ENCODE assay signal across 14 mouse cellular contexts in genomic region chr11:85799856-85800255, GRCm38 (mm10). TPM values are rescaled to one million over a fixed set of nuclear protein-coding genes. Genes with fewer than 3 reads are reported as not detected.
DNase-seq lines count a peak whose midpoint lies in the region; ATAC-seq lines count a peak whose summit lies in the region.
"Had no signal": no experiment of that assay in that cellular context is flagged by ENCODE, and none has a peak within 500 bp of the region (broad histone marks: within the 10 kb centered on the region; RNA-seq: fewer than 3 reads in every experiment).

No protein-coding gene starts in this region.

- peaks cover 67% of the 10 kb centered on the region for H3K27me3 ChIP-seq in heart, embryonic 14.5 days (ENCODE audit: control insufficient read depth, insufficient read depth, low read length)
- peaks cover 7% of the 10 kb centered on the region; the same call in 1 of the 2 replicates for H3K27me3 ChIP-seq in limb, embryonic 11.5 days (ENCODE audit: control insufficient read depth, insufficient read depth, low read length)

- peaks cover 32 to 52% of the 10 kb centered on the region in 2 experiments for H3K4me1 ChIP-seq in heart, embryonic 14.5 days (ENCODE audit: control insufficient read depth in 2 of 2, insufficient read depth in 2 of 2, low read length in 2 of 2)
- H3K4me1 ChIP-seq in limb, embryonic 11.5 days (ENCODE audit: control insufficient read depth, insufficient read depth, low read length), result peaks cover 6% of the 10 kb centered on the region; the same call in 1 of the 2 replicates
- H3K4me1 ChIP-seq: forebrain, embryonic 10.5 days had no signal

- H3K9me3 ChIP-seq in heart, embryonic 14.5 days (ENCODE audit: control insufficient read depth, low read length), result no peaks in the 10 kb centered on the region
- no peaks in the 10 kb centered on the region for H3K9me3 ChIP-seq in limb, embryonic 11.5 days (ENCODE audit: control insufficient read depth, low read length)
- H3K9me3 ChIP-seq: forebrain, embryonic 10.5 days had no signal

- ATAC-seq in heart, embryonic 14.5 days (ENCODE audit: insufficient number of reproducible peaks, insufficient read depth, low FRiP score, low read depth), result peak; percentile 76
- ATAC-seq in limb, embryonic 11.5 days (ENCODE audit: insufficient number of reproducible peaks, low FRiP score, low TSS enrichment, low read depth), result no peak
- ATAC-seq: hindbrain, postnatal 0 days had no signal

- no peak overlapping the region for H3K4me3 ChIP-seq in heart, embryonic 14.5 days (ENCODE audit: control insufficient read depth in 1 of 2, insufficient read depth in 1 of 2, low read depth in 1 of 2, low read length in 2 of 2)
- no peak overlapping the region for H3K4me3 ChIP-seq in limb, embryonic 11.5 days (ENCODE audit: low read depth, low read length)
- H3K4me3 ChIP-seq: forebrain, embryonic 10.5 days had no signal

- H3K27ac ChIP-seq in heart, embryonic 14.5 days (replicated peaks in 1 of 2; ENCODE audit: control insufficient read depth in 1 of 2, insufficient read depth in 1 of 2, low read depth in 2 of 2, low read length in 2 of 2), result 0 out of 4 replicates have a peak overlapping the region, but pooled peaks of 1 of the 2 experiments have one; percentile 7
- H3K27ac ChIP-seq in limb, embryonic 11.5 days (replicated peaks; ENCODE audit: low read depth, low read length), result no peak overlapping the region
- H3K27ac ChIP-seq: forebrain, embryonic 10.5 days; hindbrain, postnatal 0 days had no signal

- WGBS in heart, embryonic 14.5 days, result 3% methylated on average over 19 of the region's 19 CpGs
- 4% methylated on average over 19 of the region's 19 CpGs for WGBS in limb, embryonic 11.5 days

- H3K4me2 ChIP-seq in heart, embryonic 14.5 days (ENCODE audit: low read length), result peak overlapping the region; percentile 49
- 0 out of 2 replicates have a peak overlapping the region, but pooled peaks have one; percentile 3 for H3K4me2 ChIP-seq in limb, embryonic 11.5 days (ENCODE audit: low read depth, severe bottlenecking)

- DNase-seq in c-Kit-negative CD71-positive TER-119-positive erythroid progenitor cells, embryonic 14.5 days (ENCODE audit: low read depth, low spot score), result peak; percentile 46
- peak; percentile 37 for DNase-seq in c-Kit-positive CD71-positive TER-119-positive erythroid progenitor cells, embryonic 14.5 days (ENCODE audit: low spot score)
- peak; percentile 58 for DNase-seq in limb, embryonic 11.5 days (ENCODE audit: low spot score)
- no peak for DNase-seq in left cerebral cortex, adult 9 months (ENCODE audit: low spot score in 2 of 2)
- DNase-seq in urinary bladder, postnatal 36 days (ENCODE audit: low spot score in 2 of 2), result no peak
- DNase-seq in frontal cortex, adult 2 months (ENCODE audit: extremely low spot score in 1 of 2, low spot score in 1 of 2), result no peak
- DNase-seq: cerebellum, postnatal 14 days; gastrocnemius, postnatal 14 days; thymus, postnatal 25 days had no signal

- no peaks in the 10 kb centered on the region for H3K36me3 ChIP-seq in heart, embryonic 14.5 days (ENCODE audit: control insufficient read depth, insufficient read depth, low read length)
- H3K36me3 ChIP-seq in limb, embryonic 11.5 days (ENCODE audit: control insufficient read depth, insufficient read depth, low read length), result no peaks in the 10 kb centered on the region
- H3K36me3 ChIP-seq: forebrain, embryonic 10.5 days had no signal

- H3K9ac ChIP-seq in heart, embryonic 14.5 days (ENCODE audit: low read length), result no peak overlapping the region
- no peak overlapping the region for H3K9ac ChIP-seq in limb, embryonic 11.5 days (ENCODE audit: low read length)

RNA-seq across cellular contexts. Expression of gene Tbx2, which starts 32.5 kb away (rescaled TPM):
- 2.2 and 4.0 TPM in 2 replicates for polyA plus RNA-seq in heart, embryonic 14.5 days (2014; fragmentation: Nextera tagmentation; extraction: Ambion mirVana)
- polyA plus RNA-seq in limb, embryonic 11.5 days (2014; fragmentation: Nextera tagmentation; extraction: Ambion mirVana), result 11.3 and 14.9 TPM in 2 replicates
- polyA plus RNA-seq in frontal cortex, adult 2 months (2012; rRNA removed), result 3.0 and 4.2 TPM in 2 replicates

RNA-seq across cellular contexts. Expression of gene Gm11444, which starts 50.3 kb away (rescaled TPM):
- not detected in 2 replicates for polyA plus RNA-seq in heart, embryonic 14.5 days (2014; fragmentation: Nextera tagmentation; extraction: Ambion mirVana)
- not detected in 2 replicates for polyA plus RNA-seq in limb, embryonic 11.5 days (2014; fragmentation: Nextera tagmentation; extraction: Ambion mirVana)
- polyA plus RNA-seq in frontal cortex, adult 2 months (2012; rRNA removed), result not detected in 2 replicates
- polyA plus RNA-seq: brain, embryonic 14.5 days; forebrain, embryonic 10.5 days; hindbrain, postnatal 0 days; large intestine, adult 2 months had no signal

Comparison
In these comparisons a context has a peak if more than half of its experiments do, and no peak if none do; other contexts are left out.
1. DNase-seq: peak in c-Kit-negative CD71-positive TER-119-positive erythroid progenitor cells, embryonic 14.5 days (single experiment), c-Kit-positive CD71-positive TER-119-positive erythroid progenitor cells, embryonic 14.5 days (single experiment) and limb, embryonic 11.5 days (single experiment); none in left cerebral cortex, adult 9 months (0 of 2), urinary bladder, postnatal 36 days (0 of 2) and frontal cortex, adult 2 months (0 of 2).